Mouse (Mus musculus) stomach, embryonic 14.5 days (tissue): Measurements from ENCODE around the gene Smdt1. TPM values are rescaled to one million over a fixed set of nuclear protein-coding genes. Genes with fewer than 3 reads are reported as not detected.

Experiments used
- ATAC-seq: fragments of 200-750 bp; cut with Nextera tagmentation; 2 replicates; pipeline ENCODE4 v1.8.0; 2017; ENCODE audit warnings: low read depth, moderate TSS enrichment; ENCODE audit not compliant: insufficient number of reproducible peaks, insufficient read depth, low FRiP score
- H3K27ac ChIP-seq: fragments of 300-500 bp; sonication (generic); 2 replicates; pipeline ENCODE4 v1.5.1; 2014; ENCODE audit warnings: mild to moderate bottlenecking, low read length, moderate library complexity, mixed read lengths
- H3K27me3 ChIP-seq: fragments of 300-500 bp; sonication (generic); 2 replicates; pipeline ENCODE4 v1.6.1; 2014; ENCODE audit warnings: low read length, control low read depth, mixed read lengths; ENCODE audit not compliant: control insufficient read depth, insufficient read depth
- H3K36me3 ChIP-seq: fragments of 300-500 bp; sonication (generic); 2 replicates; pipeline ENCODE4 v1.6.1; 2014; ENCODE audit warnings: mild to moderate bottlenecking, control low read depth, low read length, moderate library complexity, mixed read lengths; ENCODE audit not compliant: control insufficient read depth, insufficient read depth
- H3K4me1 ChIP-seq: fragments of 300-500 bp; sonication (generic); 2 replicates; pipeline ENCODE4 v1.6.1; 2014; ENCODE audit warnings: low read length, control low read depth, mixed read lengths; ENCODE audit not compliant: control insufficient read depth, insufficient read depth
- H3K4me2 ChIP-seq: fragments of 300-500 bp; sonication (generic); replicated peaks from 2 replicates; pipeline ENCODE4 v1.6.1; 2014; ENCODE audit warnings: low read depth, low read length, control low read depth
- H3K4me3 ChIP-seq: fragments of 300-500 bp; sonication (generic); 2 replicates; pipeline ENCODE4 v1.5.1; 2014; ENCODE audit warnings: low read depth, low read length, control low read depth
- H3K9ac ChIP-seq: fragments of 300-500 bp; sonication (generic); replicated peaks from 2 replicates; pipeline ENCODE4 v1.6.1; 2014; ENCODE audit warnings: low read depth, mild to moderate bottlenecking, control low read depth, low read length, moderate library complexity, mixed read lengths
- H3K9me3 ChIP-seq: fragments of 300-500 bp; sonication (generic); 2 replicates; pipeline ENCODE4 v1.6.1; 2016; ENCODE audit warnings: low read depth, low read length, control low read depth; ENCODE audit not compliant: control insufficient read depth
- WGBS: fragments of 180-500 bp; shearing (Covaris S2); extraction: QIAGEN DNeasy Blood & Tissue Kit; methylation state at CpG from one replicate; pipeline ENCODE4 v1.1.7; 2014; 5-methylcytosine and 5-hydroxymethylcytosine counted together
- polyA plus RNA-seq: library from polyadenylated mRNA; unstranded; fragments of >200 nt; fragmentation: Nextera tagmentation; extraction: Ambion mirVana; gene quantifications from 2 replicates; pipeline ENCODE4 v1.2.1, GENCODE M21; 2014

Gene Smdt1
- polyA plus RNA-seq, 1 experiment from 2014 or later: 266 TPM

GRCm38 (mm10) chr15:82317839-82318238 is 20.9 kb upstream of the Smdt1 start:
- no peak overlapping the region for H3K4me2 ChIP-seq
- H3K9ac ChIP-seq: no peak overlapping the region
- H3K27ac ChIP-seq: no peak overlapping the region
- no peaks in the 10 kb centered on the region for H3K27me3 ChIP-seq
- 86% methylated on average over 6 of the region's 6 CpGs for WGBS
- no peak for ATAC-seq
- no peak overlapping the region for H3K4me3 ChIP-seq
- no peaks in the 10 kb centered on the region for H3K36me3 ChIP-seq
- no peaks in the 10 kb centered on the region for H3K9me3 ChIP-seq
- H3K4me1 ChIP-seq: no peaks in the 10 kb centered on the region

GRCm38 (mm10) chr15:82319613-82320012 is 19.1 kb upstream of the Smdt1 start:
- H3K4me2 ChIP-seq: no peak overlapping the region
- H3K27ac ChIP-seq: no peak overlapping the region
- ATAC-seq: no peak
- no peaks in the 10 kb centered on the region for H3K36me3 ChIP-seq
- no peaks in the 10 kb centered on the region for H3K27me3 ChIP-seq
- H3K4me3 ChIP-seq: no peak overlapping the region
- H3K9ac ChIP-seq: no peak overlapping the region
- H3K9me3 ChIP-seq: no peaks in the 10 kb centered on the region
- H3K4me1 ChIP-seq: no peaks in the 10 kb centered on the region
- WGBS: 45% methylated on average over 1 of the region's 1 CpGs

- Histone ChIP-seq H3K27me3 (no peaks in the 10 kb centered on the region), H3K36me3 (no peaks in the 10 kb centered on the region), H3K9ac (no peak overlapping the region), H3K27ac (no peak overlapping the region), H3K4me3 (no peak overlapping the region), H3K4me2 (no peak overlapping the region), H3K4me1 (no peaks in the 10 kb centered on the region), H3K9me3 (no peaks in the 10 kb centered on the region)
- 70% methylated on average over 8 of the region's 8 CpGs for WGBS
- no peak for ATAC-seq
These were observed 16.6 kb upstream of the Smdt1 start for GRCm38 (mm10) chr15:82322195-82322594.

GRCm38 (mm10) chr15:82325382-82325781 is 13.4 kb upstream of the Smdt1 start:
- Histone ChIP-seq H3K27ac (no peak overlapping the region), H3K9ac (no peak overlapping the region), H3K4me3 (no peak overlapping the region), H3K27me3 (no peaks in the 10 kb centered on the region), H3K36me3 (peaks cover 16% of the 10 kb centered on the region), H3K9me3 (no peaks in the 10 kb centered on the region), H3K4me1 (no peaks in the 10 kb centered on the region), H3K4me2 (no peak overlapping the region)
- ATAC-seq: no peak
- 65% methylated on average over 2 of the region's 2 CpGs for WGBS

- Histone ChIP-seq H3K9me3 (no peaks in the 10 kb centered on the region), H3K4me2 (no peak overlapping the region), H3K36me3 (peaks cover 28% of the 10 kb centered on the region), H3K27ac (no peak overlapping the region), H3K27me3 (no peaks in the 10 kb centered on the region), H3K4me3 (no peak overlapping the region), H3K9ac (no peak overlapping the region), H3K4me1 (peaks cover 12% of the 10 kb centered on the region)
- WGBS: 96% methylated on average over 4 of the region's 4 CpGs
- ATAC-seq: no peak
These were observed 3.6 kb upstream of the Smdt1 start for GRCm38 (mm10) chr15:82335194-82335593.

GRCm38 (mm10) chr15:82336629-82337028 is 2.1 kb upstream of the Smdt1 start:
- Histone ChIP-seq H3K27ac (no peak overlapping the region), H3K4me3 (no peak overlapping the region), H3K4me1 (peaks cover 24% of the 10 kb centered on the region), H3K4me2 (no peak overlapping the region), H3K9me3 (no peaks in the 10 kb centered on the region), H3K27me3 (no peaks in the 10 kb centered on the region), H3K9ac (no peak overlapping the region), H3K36me3 (peaks cover 20% of the 10 kb centered on the region)
- no peak for ATAC-seq
- WGBS: 87% methylated on average over 12 of the region's 12 CpGs

- 19% methylated on average over 4 of the region's 4 CpGs for WGBS
- peak overlapping the region; percentile 83 for H3K4me2 ChIP-seq
- no peaks in the 10 kb centered on the region for H3K27me3 ChIP-seq
- H3K9ac ChIP-seq: peak overlapping the region; percentile 49
- peaks cover 30% of the 10 kb centered on the region for H3K4me1 ChIP-seq
- H3K4me3 ChIP-seq: peak overlapping the region; percentile 49
- H3K27ac ChIP-seq: no peak overlapping the region; the same call in 1 of the 2 replicates
- peaks cover 16% of the 10 kb centered on the region for H3K36me3 ChIP-seq
- no peak for ATAC-seq
- no peaks in the 10 kb centered on the region for H3K9me3 ChIP-seq
These were observed 884 bp upstream of the Smdt1 start for GRCm38 (mm10) chr15:82337875-82338274.

GRCm38 (mm10) chr15:82339150-82339549 is 391 bp downstream of the Smdt1 start:
- no peak overlapping the region for H3K27ac ChIP-seq
- WGBS: 56% methylated on average over 10 of the region's 10 CpGs
- peaks cover 30% of the 10 kb centered on the region for H3K4me1 ChIP-seq
- H3K36me3 ChIP-seq: peaks cover 14% of the 10 kb centered on the region
- no peak for ATAC-seq
- H3K27me3 ChIP-seq: no peaks in the 10 kb centered on the region
- H3K9ac ChIP-seq: 0 out of 2 replicates have a peak overlapping the region, but pooled peaks have one; percentile 49
- H3K4me2 ChIP-seq: peak overlapping the region; percentile 83
- peak overlapping the region; percentile 49 for H3K4me3 ChIP-seq
- no peaks in the 10 kb centered on the region for H3K9me3 ChIP-seq

- Histone ChIP-seq H3K9me3 (no peaks in the 10 kb centered on the region), H3K9ac (no peak overlapping the region), H3K4me1 (peaks cover 30% of the 10 kb centered on the region), H3K4me2 (no peak overlapping the region), H3K4me3 (no peak overlapping the region), H3K27me3 (no peaks in the 10 kb centered on the region), H3K27ac (0 out of 2 replicates have a peak overlapping the region, but pooled peaks have one; percentile 21), H3K36me3 (peaks cover 9% of the 10 kb centered on the region; the same call in 1 of the 2 replicates)
- 54% methylated on average over 8 of the region's 8 CpGs for WGBS
- no peak for ATAC-seq
These were observed 985 bp downstream of the Smdt1 start for GRCm38 (mm10) chr15:82339634-82340254.
